Mouse (Mus musculus) heart, adult 2 months (tissue): ENCODE results near the gene Tom1.
A peak's percentile ranks its signal among the peaks of the same experiment; 100 is the strongest.

ENCODE experiments used
- CTCF ChIP-seq: fragments of 200-600 bp; IDR thresholded peaks from 2 replicates; pipeline ENCODE4 v1.8.1; 2022; ENCODE audit warnings: antibody characterized with exemption, mild to moderate bottlenecking, moderate library complexity
- POLR2A ChIP-seq: fragments of 200-500 bp; IDR thresholded peaks from 2 replicates; pipeline ENCODE4 v1.6.1; 2011; ENCODE audit warnings: mild to moderate bottlenecking, low read depth, low read length, control low read depth; ENCODE audit not compliant: insufficient read depth

- TF ChIP-seq POLR2A (no peak), CTCF (peak; percentile 80)
These were observed 38.3 kb downstream of the Tom1 start for GRCm38 (mm10) chr8:75071627-75072346.
